Mouse (Mus musculus): Measurements from ENCODE around the gene Slc35e2.
A peak's percentile ranks its signal among the peaks of the same experiment; 100 is the strongest.
"Not testable (repeated sequence)": the region's sequence is repeated elsewhere in the genome, so short reads cannot be mapped to it uniquely, and the experiment has no call there.

Slc35e2 gene

DNA sequence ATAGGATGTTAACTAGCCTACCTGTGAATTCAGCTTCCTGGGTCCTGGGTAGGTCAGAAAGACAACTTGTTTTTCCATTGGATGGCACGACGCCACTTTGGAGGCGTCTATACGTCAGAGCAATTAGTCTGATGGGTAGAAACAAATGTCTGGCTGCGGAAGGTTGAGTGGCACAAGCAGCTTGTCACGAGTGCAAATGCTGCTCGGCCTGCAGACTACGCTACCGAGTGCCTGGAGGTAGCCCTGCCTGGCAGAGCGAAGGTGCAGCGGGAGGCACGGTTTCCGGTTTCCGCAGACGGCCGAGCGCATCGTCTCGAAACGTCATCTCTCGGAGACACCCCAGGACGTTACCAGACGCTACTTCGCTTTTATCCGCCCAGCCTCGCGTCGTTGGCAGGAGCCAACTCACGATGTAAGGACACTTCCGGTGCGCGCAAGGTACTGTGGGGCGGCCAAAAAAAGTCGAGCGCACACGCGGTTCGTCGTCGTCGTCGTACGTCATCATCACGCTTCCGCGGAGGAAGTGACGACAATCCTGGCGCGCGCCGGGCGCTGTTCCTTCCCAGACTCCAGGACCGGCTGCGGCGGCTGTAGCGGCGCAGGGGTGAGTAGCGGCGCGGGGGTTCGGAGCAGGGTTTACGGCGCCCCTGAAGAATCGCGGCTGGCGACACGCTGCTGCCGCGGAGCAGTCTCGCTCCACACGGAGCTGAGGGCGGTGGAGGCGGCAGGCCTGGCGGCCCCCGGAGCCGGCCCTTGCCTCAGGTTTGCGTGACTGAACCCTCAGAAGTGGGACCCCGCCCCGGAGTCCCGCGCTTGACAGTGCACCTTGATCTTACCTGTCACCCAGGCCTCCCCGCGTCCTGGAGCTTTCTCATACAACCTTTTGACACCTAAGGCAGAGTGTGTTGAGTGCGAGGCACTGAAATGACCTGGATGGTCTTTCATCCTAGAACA, 23.4 kb downstream of the Slc35e2 start, which contains the start of gene Cdk11b:
TSS of gene Cdk11b (plus strand) at position 517 of the 954 bp plus-strand sequence.
- peak; percentile 91 for DNase-seq (ENCODE audit: low read depth, low spot score)

- DNase-seq (ENCODE audit: low read depth, low spot score) = no peak
Observed at GRCm38 (mm10) chr4:155630267-155630666, 29.1 kb downstream of the Slc35e2 start.

DNA sequence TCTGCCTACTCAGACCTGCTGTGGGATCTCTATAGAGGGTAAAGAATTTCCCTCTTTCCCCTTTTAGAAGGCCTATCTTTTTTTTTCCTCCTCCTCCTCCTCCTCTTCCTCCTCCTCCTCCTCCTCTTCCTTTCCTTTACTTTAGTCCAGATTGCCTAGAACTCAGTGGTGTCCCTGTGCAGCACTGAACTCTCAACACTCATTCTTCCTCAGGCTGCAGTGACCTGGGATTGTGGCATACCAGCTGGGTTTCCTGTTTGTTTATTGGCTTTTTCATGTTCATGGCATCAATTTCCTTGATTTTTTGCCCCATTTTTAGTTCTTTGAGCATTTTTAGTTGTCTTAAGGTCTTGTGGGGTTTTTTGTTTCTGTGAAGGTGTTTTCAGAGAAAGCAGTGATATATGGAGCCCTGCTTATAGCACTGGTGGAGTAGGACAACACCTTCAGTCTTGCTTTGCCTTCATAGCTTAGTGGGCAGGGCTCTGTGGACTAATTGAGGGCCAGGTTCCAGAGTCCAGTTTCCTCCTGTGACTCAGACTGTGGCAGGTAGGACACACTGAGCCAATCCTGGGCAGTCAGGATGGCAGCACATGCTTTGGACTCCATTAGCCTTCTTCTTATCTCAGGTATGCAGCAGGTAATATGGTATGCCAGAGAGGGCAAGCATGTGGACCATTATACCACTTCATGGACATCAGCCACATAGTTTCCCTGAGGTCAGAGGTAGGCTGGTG, 34.7 kb downstream of the Slc35e2 start:
- no peak for DNase-seq (ENCODE audit: low read depth, low spot score)

GRCm38 (mm10) chr4:155643531-155643930, 42.3 kb downstream of the Slc35e2 start:
- no peak for DNase-seq (ENCODE audit: low read depth, low spot score)

GRCm38 (mm10) chr4:155645308-155645707, 44.1 kb downstream of the Slc35e2 start, which contains the start of gene Gm10563:
Gm10563 (minus strand) TSS chr4:155645408.
- DNase-seq (ENCODE audit: low read depth, low spot score) = not testable (repeated sequence)

DNA sequence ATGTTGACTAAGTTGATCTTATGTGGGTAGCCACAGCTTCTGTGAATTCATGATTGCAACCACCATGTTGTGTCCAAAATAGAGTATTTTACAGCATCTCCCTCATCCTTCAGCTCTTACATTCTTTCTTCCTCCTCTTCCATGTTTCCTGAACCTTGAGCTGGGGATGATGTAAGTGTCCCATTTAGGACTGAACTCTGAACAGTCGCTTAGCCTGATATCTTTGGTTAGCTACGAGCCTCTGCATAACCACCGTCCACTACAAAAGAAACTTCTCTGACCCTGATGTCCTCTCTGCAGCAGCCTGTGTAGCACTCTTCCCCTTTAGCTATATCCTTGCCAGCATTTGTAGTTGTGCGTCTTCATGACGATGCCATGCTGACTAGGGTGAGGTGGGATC, 44.5 kb downstream of the Slc35e2 start:
- DNase-seq (ENCODE audit: low read depth, low spot score) = no peak

GRCm38 (mm10) chr4:155649355-155649754, 48.1 kb downstream of the Slc35e2 start:
- no peak for DNase-seq (ENCODE audit: low read depth, low spot score)

- DNase-seq (ENCODE audit: low read depth, low spot score) = no peak
Observed at GRCm38 (mm10) chr4:155651553-155652269, 50.5 kb downstream of the Slc35e2 start.

- DNase-seq (ENCODE audit: low read depth, low spot score) = no peak
Observed at GRCm38 (mm10) chr4:155652283-155653085, 51.3 kb downstream of the Slc35e2 start.

DNA sequence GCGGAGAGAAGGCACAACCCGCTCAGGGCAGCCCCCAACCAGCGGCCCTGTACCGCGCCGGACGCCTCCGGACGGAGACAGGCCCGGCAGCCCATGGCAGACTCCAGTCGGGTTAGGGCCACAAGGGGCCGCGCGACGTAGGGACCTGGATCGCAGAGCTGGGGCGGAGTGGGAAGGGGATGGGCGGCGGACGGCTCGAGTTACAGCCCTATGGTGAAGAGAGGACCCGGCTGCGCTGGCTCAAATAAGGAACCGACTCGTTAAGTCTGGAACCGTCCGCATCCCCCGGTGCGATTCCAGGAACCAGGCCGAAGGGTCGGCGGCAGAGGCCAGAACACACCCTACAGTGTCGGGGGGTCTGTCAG, 51.9 kb downstream of the Slc35e2 start, which contains the start of gene Mmp23:
TSS of gene Mmp23 (minus strand) at position 299 of the 365 bp plus-strand sequence.
- DNase-seq (ENCODE audit: low read depth, low spot score) = no peak

DNA sequence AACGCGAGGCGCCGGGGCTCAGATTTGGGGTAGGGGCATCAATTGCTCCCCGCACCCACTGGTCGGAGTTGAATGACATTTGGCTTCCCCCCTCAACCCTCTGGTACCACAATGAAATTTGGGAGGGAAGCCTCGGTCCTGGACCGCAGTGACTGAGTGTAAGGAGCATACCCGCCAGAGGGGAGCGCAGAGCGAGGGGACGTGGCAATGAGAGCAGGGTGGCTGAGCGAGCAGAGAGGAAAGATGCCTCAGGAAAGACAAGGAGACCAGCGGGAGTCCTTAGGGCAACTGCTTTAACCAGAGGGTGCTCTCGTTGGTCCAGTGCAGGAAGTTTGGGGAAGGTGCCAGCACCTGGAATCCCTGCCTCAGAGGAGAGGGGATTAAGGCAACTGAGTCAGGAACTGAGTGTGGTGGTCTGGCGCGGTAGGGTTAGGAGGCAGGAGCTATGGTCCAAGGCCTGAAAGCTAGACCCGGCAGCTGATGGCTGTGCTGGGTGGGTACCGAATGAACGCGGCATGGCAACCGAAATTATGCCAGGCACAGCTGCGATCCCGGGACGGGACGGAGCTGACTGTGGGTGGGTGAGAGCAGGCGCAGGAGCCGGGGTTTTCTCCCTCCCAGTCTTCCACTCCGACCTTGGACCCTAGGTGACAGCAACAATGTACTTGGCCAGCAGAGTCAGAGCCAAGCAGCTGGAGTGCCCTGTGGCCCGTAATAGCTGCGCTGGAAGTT, 52.4 kb downstream of the Slc35e2 start:
- DNase-seq (ENCODE audit: low read depth, low spot score) = no peak

- DNase-seq (ENCODE audit: low read depth, low spot score) = no peak
Observed at GRCm38 (mm10) chr4:155654183-155654455, 52.9 kb downstream of the Slc35e2 start.

DNA sequence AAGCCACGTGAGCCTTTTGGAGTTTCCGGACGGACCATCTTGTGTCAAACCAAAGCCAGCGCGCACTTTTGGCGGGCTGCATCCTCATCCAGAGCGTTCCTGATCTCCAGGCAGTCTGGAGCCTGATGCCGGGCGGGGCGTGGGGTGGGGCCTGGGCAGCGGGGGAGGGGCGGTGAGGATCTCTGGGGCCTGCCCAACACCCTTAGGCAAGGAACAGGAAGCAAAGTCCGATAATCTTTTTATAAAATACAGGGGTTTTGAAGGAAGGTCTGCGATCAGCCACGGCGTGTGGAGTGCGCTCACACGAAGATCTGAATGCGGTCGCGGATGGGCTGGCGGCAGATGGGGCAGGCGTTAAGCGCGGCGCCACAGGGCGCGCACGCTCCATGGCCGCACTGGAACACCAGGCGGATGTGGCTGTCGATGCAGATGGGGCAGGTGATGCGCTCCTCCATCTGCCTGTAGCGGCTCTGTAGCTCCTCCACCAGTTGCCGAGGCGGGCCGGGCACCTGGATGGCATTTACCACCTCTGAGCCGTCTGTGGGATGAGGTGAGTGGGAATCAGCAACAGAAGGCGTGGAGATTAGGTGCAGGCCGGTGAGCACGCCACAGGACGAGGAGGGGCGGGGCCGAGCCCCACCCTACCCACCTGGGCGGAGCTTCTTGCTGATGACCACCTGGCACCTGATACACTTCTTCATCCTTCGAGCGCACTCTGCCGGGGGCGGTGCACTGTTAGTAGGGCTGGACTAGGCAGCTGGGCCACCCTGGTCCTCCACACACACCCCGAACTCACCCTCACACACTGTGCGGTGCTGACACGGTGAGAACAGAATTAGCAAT, 53.5 kb downstream of the Slc35e2 start:
- DNase-seq (ENCODE audit: low read depth, low spot score) = no peak

DNA sequence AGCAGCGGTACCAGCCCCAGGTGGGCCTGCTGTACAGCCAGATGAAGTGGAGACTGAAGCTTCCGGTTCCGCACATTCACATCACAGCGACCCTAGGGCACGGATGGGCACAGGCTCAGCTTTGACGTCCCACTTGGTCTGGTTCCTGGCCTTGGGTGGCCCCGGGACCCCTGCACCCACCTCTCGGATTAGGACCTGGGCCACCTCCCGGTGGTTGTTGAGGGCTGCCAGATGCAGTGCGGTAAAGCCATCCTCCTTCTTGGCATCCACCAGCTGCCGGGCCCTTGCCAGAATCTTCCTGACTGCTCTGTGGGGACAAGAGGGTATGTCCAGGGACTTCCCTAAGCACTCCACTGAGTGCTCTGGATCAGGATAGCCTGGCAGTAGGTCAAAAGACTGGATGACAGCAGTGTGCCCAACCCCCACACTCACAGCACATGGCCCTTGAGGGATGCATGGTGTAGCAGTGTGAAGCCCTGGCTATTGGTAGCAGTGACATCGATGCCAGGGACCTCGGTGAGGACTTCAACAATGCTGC, 55.1 kb downstream of the Slc35e2 start:
- no peak for DNase-seq (ENCODE audit: low read depth, low spot score)

GRCm38 (mm10) chr4:155658961-155659360, 57.7 kb downstream of the Slc35e2 start:
- DNase-seq (ENCODE audit: low read depth, low spot score) = no peak

GRCm38 (mm10) chr4:155660641-155661040, 59.4 kb downstream of the Slc35e2 start:
- no peak for DNase-seq (ENCODE audit: low read depth, low spot score)

GRCm38 (mm10) chr4:155666903-155667302, 65.7 kb downstream of the Slc35e2 start:
- no peak for DNase-seq (ENCODE audit: low read depth, low spot score)

DNA sequence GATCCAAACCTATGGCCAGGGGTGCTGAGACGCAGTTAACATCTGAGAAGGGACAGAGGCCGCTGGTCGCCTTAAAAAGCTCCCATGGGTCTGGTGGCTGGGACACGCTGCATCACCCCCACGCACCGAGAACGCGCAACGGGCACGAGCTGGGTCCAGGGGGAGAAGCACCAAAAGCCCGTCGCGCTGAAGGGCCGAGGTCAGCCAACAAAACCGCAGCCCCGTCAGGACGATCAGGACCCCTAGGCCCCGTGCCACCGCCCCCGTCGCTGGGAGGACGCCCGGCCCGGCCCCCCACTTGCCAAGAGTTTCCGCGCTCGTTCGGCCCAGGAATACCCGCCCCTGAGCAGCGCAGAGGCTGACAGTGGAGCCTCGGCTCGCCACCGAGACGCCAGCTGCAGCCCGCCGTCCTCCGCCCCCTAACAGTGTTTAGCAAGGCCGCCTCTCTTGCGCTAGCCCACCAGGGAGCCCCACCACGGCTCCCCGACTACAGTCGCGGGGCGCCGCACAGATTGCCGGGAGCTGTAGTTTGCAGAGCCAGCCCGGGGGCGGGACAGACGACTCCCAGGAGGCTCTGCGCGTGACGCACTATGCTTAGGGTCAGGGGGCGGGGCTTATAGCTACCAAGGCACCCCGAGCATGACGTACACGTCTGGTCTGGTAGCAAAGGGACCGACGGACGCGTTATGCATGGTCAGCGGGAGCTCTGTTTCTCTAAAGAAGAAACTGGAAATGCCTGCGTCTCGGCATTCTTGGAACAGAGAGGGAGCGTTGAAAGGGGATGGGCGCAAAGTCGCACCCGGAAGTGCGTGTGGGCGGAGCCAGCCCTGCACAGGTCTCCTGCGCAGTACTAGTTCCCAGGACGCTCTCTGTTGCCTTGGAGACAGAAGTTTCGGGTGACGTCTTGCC, 67.7 kb downstream of the Slc35e2 start, which contains the start of gene Mib2:
TSS of gene Mib2 (minus strand) at position 510 of the 909 bp plus-strand sequence.
- peak; percentile 95 for DNase-seq (ENCODE audit: low read depth, low spot score)

Measured in c-Kit-negative CD71-positive TER-119-positive erythroid progenitor cells, embryonic 14.5 days (primary cell).